ENCODE assay signal across 27 mouse cellular contexts in genomic region chr1:164251438-164251837, GRCm38 (mm10). TPM values are rescaled to one million over a fixed set of nuclear protein-coding genes. Genes with fewer than 3 reads are reported as not detected.
DNase-seq lines count a peak whose midpoint lies in the region; ATAC-seq and TF ChIP-seq lines count a peak whose summit lies in the region.
"Had no signal": no experiment of that assay in that cellular context is flagged by ENCODE, and none has a peak within 500 bp of the region (broad histone marks: within the 10 kb centered on the region; RNA-seq: fewer than 3 reads in every experiment).

No protein-coding gene starts in this region.

- H3K79me2 ChIP-seq in heart, adult 2 months (replicated peaks; ENCODE audit: control insufficient read depth, insufficient read depth, low read length) = no peaks in the 10 kb centered on the region

- no peaks in the 10 kb centered on the region for H3K27me3 ChIP-seq in heart, adult 2 months (ENCODE audit: control insufficient read depth, insufficient read depth, low read length)
- no peaks in the 10 kb centered on the region for H3K27me3 ChIP-seq in heart, embryonic 11.5 days (ENCODE audit: control insufficient read depth, insufficient read depth, low read length)
- H3K27me3 ChIP-seq in midbrain, embryonic 11.5 days (ENCODE audit: control insufficient read depth, insufficient read depth, low read length) = peaks cover 2% of the 10 kb centered on the region; the same call in 1 of the 2 replicates
- H3K27me3 ChIP-seq in midbrain, embryonic 16.5 days (ENCODE audit: control insufficient read depth, insufficient read depth, low read depth, low read length) = no peaks in the 10 kb centered on the region
- no peaks in the 10 kb centered on the region for H3K27me3 ChIP-seq in liver, embryonic 16.5 days (ENCODE audit: control insufficient read depth, insufficient read depth, low read depth, low read length)
- H3K27me3 ChIP-seq in forebrain, embryonic 14.5 days (replicated peaks; ENCODE audit: control insufficient read depth, insufficient read depth, low read length) = no peaks in the 10 kb centered on the region
- H3K27me3 ChIP-seq: embryonic facial prominence, embryonic 12.5 days; kidney, embryonic 15.5 days; limb, embryonic 15.5 days; neural tube, embryonic 12.5 days had no signal

- no peak overlapping the region for H3K4me3 ChIP-seq in heart, adult 2 months
- H3K4me3 ChIP-seq in heart, embryonic 11.5 days (ENCODE audit: low read depth, low read length) = no peak overlapping the region
- H3K4me3 ChIP-seq in midbrain, embryonic 11.5 days (ENCODE audit: low read depth, low read length) = no peak overlapping the region
- H3K4me3 ChIP-seq in midbrain, embryonic 16.5 days (ENCODE audit: low read depth, low read length) = no peak overlapping the region
- H3K4me3 ChIP-seq in liver, embryonic 16.5 days (ENCODE audit: low read depth, low read length) = no peak overlapping the region; the same call in 1 of the 2 replicates
- H3K4me3 ChIP-seq in forebrain, embryonic 14.5 days (ENCODE audit: low read depth, low read length) = no peak overlapping the region
- H3K4me3 ChIP-seq: forebrain, embryonic 15.5 days; hindbrain, embryonic 13.5 days; limb, embryonic 10.5 days; neural tube, embryonic 12.5 days had no signal

- no peak for DNase-seq in heart, adult 2 months
- DNase-seq in midbrain, embryonic 11.5 days (ENCODE audit: low spot score, missing footprints) = peak; percentile 68
- no peak for DNase-seq in embryo, embryonic 10.5 days (ENCODE audit: low spot score)
- no peak for DNase-seq in forebrain, embryonic 14.5 days (ENCODE audit: low spot score)
- DNase-seq: adrenal gland, postnatal 14 days; cerebellum, adult 11 months; cerebellum, adult 9-10 months; cerebellum, postnatal 36 days; gastrocnemius, postnatal 14 days; heart, postnatal 36 days; kidney, adult 11 months; kidney, postnatal 25 days; lung, postnatal 36 days; right cerebral cortex, adult 18-20 months; right cerebral cortex, postnatal 4 days had no signal

- intact Hi-C loops in heart, adult 2 months (cut with DNase I) = no loop called here

- no peak for TF ChIP-seq POLR2A in heart, adult 2 months (IDR thresholded peaks at IDR 0.05; ENCODE audit: insufficient read depth, low read depth, low read length)

- peaks cover 6% of the 10 kb centered on the region for H3K4me1 ChIP-seq in heart, adult 2 months (ENCODE audit: control insufficient read depth, insufficient read depth, low read length)
- H3K4me1 ChIP-seq in heart, embryonic 11.5 days (ENCODE audit: control insufficient read depth, insufficient read depth, low read length) = peaks cover 15% of the 10 kb centered on the region
- peaks cover 12% of the 10 kb centered on the region for H3K4me1 ChIP-seq in midbrain, embryonic 11.5 days (ENCODE audit: control insufficient read depth, insufficient read depth, low read length)
- peaks cover 15% of the 10 kb centered on the region for H3K4me1 ChIP-seq in midbrain, embryonic 16.5 days (ENCODE audit: control insufficient read depth, insufficient read depth, low read length)
- peaks cover 38% of the 10 kb centered on the region for H3K4me1 ChIP-seq in liver, embryonic 16.5 days (ENCODE audit: control insufficient read depth, low read depth, low read length)
- H3K4me1 ChIP-seq in forebrain, embryonic 14.5 days (ENCODE audit: control insufficient read depth, insufficient read depth, low read length) = peaks cover 14% of the 10 kb centered on the region

- no peaks in the 10 kb centered on the region for H3K9me3 ChIP-seq in heart, embryonic 11.5 days (replicated peaks; ENCODE audit: control insufficient read depth, low read length)
- no peaks in the 10 kb centered on the region for H3K9me3 ChIP-seq in midbrain, embryonic 11.5 days (ENCODE audit: control insufficient read depth, low read length)
- H3K9me3 ChIP-seq in midbrain, embryonic 16.5 days (replicated peaks; ENCODE audit: control insufficient read depth, low read length, poor library complexity, severe bottlenecking) = no peaks in the 10 kb centered on the region
- no peaks in the 10 kb centered on the region for H3K9me3 ChIP-seq in liver, embryonic 16.5 days (replicated peaks; ENCODE audit: control insufficient read depth, low read length)
- no peaks in the 10 kb centered on the region for H3K9me3 ChIP-seq in forebrain, embryonic 14.5 days (replicated peaks; ENCODE audit: control insufficient read depth, low read length)
- H3K9me3 ChIP-seq: embryonic facial prominence, embryonic 12.5 days; forebrain, embryonic 15.5 days; heart, embryonic 10.5 days; hindbrain, embryonic 13.5 days; kidney, embryonic 15.5 days; limb, embryonic 10.5 days; limb, embryonic 15.5 days; neural tube, embryonic 12.5 days had no signal

- no peak overlapping the region for H3K4me2 ChIP-seq in heart, embryonic 11.5 days
- no peak overlapping the region for H3K4me2 ChIP-seq in midbrain, embryonic 11.5 days
- H3K4me2 ChIP-seq in midbrain, embryonic 16.5 days (ENCODE audit: low read length) = no peak overlapping the region
- H3K4me2 ChIP-seq in liver, embryonic 16.5 days (ENCODE audit: low read depth, low read length) = peak overlapping the region; percentile 93; the same call in 1 of the 2 replicates
- no peak overlapping the region for H3K4me2 ChIP-seq in forebrain, embryonic 14.5 days (ENCODE audit: low read length)
- H3K4me2 ChIP-seq: embryonic facial prominence, embryonic 12.5 days; forebrain, embryonic 15.5 days; limb, embryonic 15.5 days had no signal

- no peak for TF ChIP-seq CTCF in heart, adult 2 months (IDR thresholded peaks at IDR 0.05)

- 88% methylated on average over 1 of the region's 1 CpGs for WGBS in heart, adult 2 months
- 78% methylated on average over 1 of the region's 1 CpGs for WGBS in heart, embryonic 11.5 days (ENCODE audit: insufficient replicate concordance)
- WGBS in midbrain, embryonic 11.5 days = 90% methylated on average over 1 of the region's 1 CpGs
- WGBS in midbrain, embryonic 16.5 days = 96% methylated on average over 1 of the region's 1 CpGs
- 58% methylated on average over 1 of the region's 1 CpGs for WGBS in liver, embryonic 16.5 days (ENCODE audit: insufficient replicate concordance)
- WGBS in forebrain, embryonic 14.5 days = 79% methylated on average over 1 of the region's 1 CpGs

- no peak for ATAC-seq in heart, embryonic 11.5 days (replicated peaks; ENCODE audit: insufficient number of reproducible peaks, low FRiP score, low TSS enrichment)
- ATAC-seq in midbrain, embryonic 11.5 days (ENCODE audit: low FRiP score) = no peak
- no peak for ATAC-seq in midbrain, embryonic 16.5 days
- ATAC-seq in liver, embryonic 16.5 days (ENCODE audit: low read depth) = no peak
- no peak for ATAC-seq in monocyte, adult 5-6 weeks (replicated peaks; ENCODE audit: insufficient number of reproducible peaks, low FRiP score, low TSS enrichment, poor library complexity, severe bottlenecking)
- no peak for ATAC-seq in forebrain, embryonic 14.5 days
- ATAC-seq: forebrain, embryonic 15.5 days had no signal

- no peaks in the 10 kb centered on the region for H3K36me3 ChIP-seq in heart, adult 2 months (ENCODE audit: control insufficient read depth, insufficient read depth, low read length)
- no peaks in the 10 kb centered on the region for H3K36me3 ChIP-seq in heart, embryonic 11.5 days (ENCODE audit: control insufficient read depth, insufficient read depth, low read length)
- no peaks in the 10 kb centered on the region for H3K36me3 ChIP-seq in midbrain, embryonic 11.5 days (ENCODE audit: control insufficient read depth, insufficient read depth, low read length)
- no peaks in the 10 kb centered on the region for H3K36me3 ChIP-seq in midbrain, embryonic 16.5 days (ENCODE audit: control insufficient read depth, insufficient read depth, low read length)
- no peaks in the 10 kb centered on the region for H3K36me3 ChIP-seq in liver, embryonic 16.5 days (ENCODE audit: control insufficient read depth, insufficient read depth)
- H3K36me3 ChIP-seq in forebrain, embryonic 14.5 days (ENCODE audit: control insufficient read depth, insufficient read depth, low read length) = no peaks in the 10 kb centered on the region
- H3K36me3 ChIP-seq: embryonic facial prominence, embryonic 12.5 days; forebrain, embryonic 15.5 days; hindbrain, embryonic 13.5 days; kidney, embryonic 15.5 days; limb, embryonic 10.5 days; limb, embryonic 15.5 days; neural tube, embryonic 12.5 days had no signal

- no peak for TF ChIP-seq EP300 in heart, adult 2 months (IDR thresholded peaks at IDR 0.05; ENCODE audit: insufficient read depth, low read depth, low read length)

- peak overlapping the region; percentile 81; the same call in 1 of the 2 replicates for H3K27ac ChIP-seq in heart, adult 2 months
- H3K27ac ChIP-seq in heart, embryonic 11.5 days (ENCODE audit: low read depth, low read length) = no peak overlapping the region
- H3K27ac ChIP-seq in midbrain, embryonic 11.5 days (ENCODE audit: low read depth, low read length) = no peak overlapping the region
- H3K27ac ChIP-seq in midbrain, embryonic 16.5 days (ENCODE audit: low read length) = no peak overlapping the region
- no peak overlapping the region for H3K27ac ChIP-seq in liver, embryonic 16.5 days (ENCODE audit: low read length)
- H3K27ac ChIP-seq in forebrain, embryonic 14.5 days (ENCODE audit: low read depth, low read length) = no peak overlapping the region
- H3K27ac ChIP-seq: embryonic facial prominence, embryonic 12.5 days; forebrain, embryonic 15.5 days; heart, embryonic 10.5 days; hindbrain, embryonic 13.5 days; kidney, embryonic 15.5 days; limb, embryonic 10.5 days; limb, embryonic 15.5 days; neural tube, embryonic 12.5 days had no signal

- H3K9ac ChIP-seq in heart, adult 2 months (ENCODE audit: low read depth, low read length) = no peak overlapping the region
- H3K9ac ChIP-seq in heart, embryonic 11.5 days (ENCODE audit: low read depth, low read length) = no peak overlapping the region
- H3K9ac ChIP-seq in midbrain, embryonic 11.5 days (ENCODE audit: low read length) = no peak overlapping the region
- H3K9ac ChIP-seq in midbrain, embryonic 16.5 days (ENCODE audit: low read depth, low read length) = no peak overlapping the region
- H3K9ac ChIP-seq in liver, embryonic 16.5 days (ENCODE audit: low read depth, low read length) = no peak overlapping the region; the same call in 1 of the 2 replicates
- no peak overlapping the region for H3K9ac ChIP-seq in forebrain, embryonic 14.5 days (ENCODE audit: low read length)
- H3K9ac ChIP-seq: embryonic facial prominence, embryonic 12.5 days; forebrain, embryonic 15.5 days; kidney, embryonic 15.5 days; limb, embryonic 15.5 days; neural tube, embryonic 12.5 days had no signal

RNA-seq across cellular contexts. Expression of gene Slc19a2, which starts 2.6 kb away (rescaled TPM):
- 1 to 10 TPM; 5.0 to 7.8 TPM for total RNA-seq in heart, adult 2 months (2021)
- 7.6 and 14.6 TPM in 2 replicates for polyA plus RNA-seq in heart, adult 2 months (2012; rRNA removed)
- 8.9 TPM in 2 replicates for polyA plus RNA-seq in heart, embryonic 11.5 days (2014; fragmentation: Nextera tagmentation; extraction: Ambion mirVana)
- polyA plus RNA-seq in midbrain, embryonic 11.5 days (2014; fragmentation: Nextera tagmentation; extraction: Ambion mirVana) = 11.1 and 14.1 TPM in 2 replicates
- polyA plus RNA-seq in midbrain, embryonic 16.5 days (2015; fragmentation: Nextera tagmentation; extraction: Ambion mirVana) = 8.1 and 8.3 TPM in 2 replicates
- polyA plus RNA-seq in liver, embryonic 16.5 days (2015; fragmentation: Nextera tagmentation; extraction: Ambion mirVana) = 28.4 and 32.5 TPM in 2 replicates
- 4.5 to 5.2 TPM (median 4.5 TPM) in 3 replicates for total RNA-seq in monocyte, adult 5-6 weeks (2017)
- 6.7 and 7.2 TPM in 2 replicates for polyA plus RNA-seq in forebrain, embryonic 14.5 days (2014; fragmentation: Nextera tagmentation; extraction: Ambion mirVana)

RNA-seq across cellular contexts. Expression of gene Ccdc181, which starts 23.9 kb away (rescaled TPM):
- 1 to 10 TPM; 8.6 to 9.2 TPM for total RNA-seq in heart, adult 2 months (2021)
- 2.7 TPM in 2 replicates for polyA plus RNA-seq in heart, adult 2 months (2012; rRNA removed)
- polyA plus RNA-seq in heart, embryonic 11.5 days (2014; fragmentation: Nextera tagmentation; extraction: Ambion mirVana) = 8.4 and 9.9 TPM in 2 replicates
- polyA plus RNA-seq in midbrain, embryonic 11.5 days (2014; fragmentation: Nextera tagmentation; extraction: Ambion mirVana) = 16.4 and 18.2 TPM in 2 replicates
- polyA plus RNA-seq in midbrain, embryonic 16.5 days (2015; fragmentation: Nextera tagmentation; extraction: Ambion mirVana) = 29.1 and 30.5 TPM in 2 replicates
- polyA plus RNA-seq in liver, embryonic 16.5 days (2015; fragmentation: Nextera tagmentation; extraction: Ambion mirVana) = 2.1 and 2.6 TPM in 2 replicates
- total RNA-seq in monocyte, adult 5-6 weeks (2017) = 10.4 to 14.3 TPM (median 13.2 TPM) in 3 replicates
- polyA plus RNA-seq in forebrain, embryonic 14.5 days (2014; fragmentation: Nextera tagmentation; extraction: Ambion mirVana) = 20.8 and 23.9 TPM in 2 replicates

RNA-seq across cellular contexts. Expression of gene Nme7, which starts 52.5 kb away (rescaled TPM):
- total RNA-seq in heart, adult 2 months (2021) = 1 to 10 TPM; 3.6 to 3.7 TPM
- 2.1 and 3.0 TPM in 2 replicates for polyA plus RNA-seq in heart, adult 2 months (2012; rRNA removed)
- polyA plus RNA-seq in heart, embryonic 11.5 days (2014; fragmentation: Nextera tagmentation; extraction: Ambion mirVana) = 22.0 and 22.2 TPM in 2 replicates
- polyA plus RNA-seq in midbrain, embryonic 11.5 days (2014; fragmentation: Nextera tagmentation; extraction: Ambion mirVana) = 29.9 and 30.0 TPM in 2 replicates
- polyA plus RNA-seq in midbrain, embryonic 16.5 days (2015; fragmentation: Nextera tagmentation; extraction: Ambion mirVana) = 31.2 and 34.2 TPM in 2 replicates
- polyA plus RNA-seq in liver, embryonic 16.5 days (2015; fragmentation: Nextera tagmentation; extraction: Ambion mirVana) = 8.5 and 9.4 TPM in 2 replicates
- 11.7 to 25.7 TPM (median 13.8 TPM) in 3 replicates for total RNA-seq in monocyte, adult 5-6 weeks (2017)
- polyA plus RNA-seq in forebrain, embryonic 14.5 days (2014; fragmentation: Nextera tagmentation; extraction: Ambion mirVana) = 43.1 and 45.6 TPM in 2 replicates

RNA-seq across cellular contexts. Expression of gene Blzf1, which starts 55.9 kb away (rescaled TPM):
- total RNA-seq in heart, adult 2 months (2021) = 10 to 100 TPM; 23.1 to 23.6 TPM
- polyA plus RNA-seq in heart, adult 2 months (2012; rRNA removed) = 4.7 and 10.2 TPM in 2 replicates
- 25.8 and 30.1 TPM in 2 replicates for polyA plus RNA-seq in heart, embryonic 11.5 days (2014; fragmentation: Nextera tagmentation; extraction: Ambion mirVana)
- polyA plus RNA-seq in midbrain, embryonic 11.5 days (2014; fragmentation: Nextera tagmentation; extraction: Ambion mirVana) = 25.3 and 26.8 TPM in 2 replicates
- polyA plus RNA-seq in midbrain, embryonic 16.5 days (2015; fragmentation: Nextera tagmentation; extraction: Ambion mirVana) = 30.7 and 32.3 TPM in 2 replicates
- polyA plus RNA-seq in liver, embryonic 16.5 days (2015; fragmentation: Nextera tagmentation; extraction: Ambion mirVana) = 8.8 and 9.1 TPM in 2 replicates
- total RNA-seq in monocyte, adult 5-6 weeks (2017) = 22.7 to 29.9 TPM (median 22.8 TPM) in 3 replicates
- polyA plus RNA-seq in forebrain, embryonic 14.5 days (2014; fragmentation: Nextera tagmentation; extraction: Ambion mirVana) = 27.5 and 28.5 TPM in 2 replicates
